Mouse (Mus musculus) midbrain, embryonic 11.5 days (tissue): Measurements from ENCODE around the gene Zfp84. TPM values are rescaled to one million over a fixed set of nuclear protein-coding genes. Genes with fewer than 3 reads are reported as not detected.

Experiments
- ATAC-seq: fragments of 200-750 bp; cut with Nextera tagmentation; 2 replicates; pipeline ENCODE4 v1.8.0; 2017; ENCODE audit warnings: moderate TSS enrichment, moderate library complexity; ENCODE audit not compliant: low FRiP score
- DNase-seq: peaks from one replicate; pipeline ENCODE4 v3.0.0; 2015; ENCODE audit warnings: low spot score; ENCODE audit errors: missing footprints
- H3K27ac ChIP-seq: fragments of 300-500 bp; sonication (generic); 2 replicates; pipeline ENCODE4 v1.5.1; 2014; ENCODE audit warnings: low read depth, low read length
- H3K27me3 ChIP-seq: fragments of 300-500 bp; sonication (generic); 2 replicates; pipeline ENCODE4 v1.6.1; 2014; ENCODE audit warnings: mild to moderate bottlenecking, low read length, moderate library complexity, mixed read lengths; ENCODE audit not compliant: control insufficient read depth, insufficient read depth
- H3K36me3 ChIP-seq: fragments of 300-500 bp; sonication (generic); 2 replicates; pipeline ENCODE4 v1.6.1; 2014; ENCODE audit warnings: mild to moderate bottlenecking, low read length, moderate library complexity, mixed read lengths; ENCODE audit not compliant: control insufficient read depth, insufficient read depth
- H3K4me1 ChIP-seq: fragments of 300-500 bp; sonication (generic); 2 replicates; pipeline ENCODE4 v1.6.1; 2014; ENCODE audit warnings: low read length; ENCODE audit not compliant: control insufficient read depth, insufficient read depth
- H3K4me2 ChIP-seq: fragments of 300-500 bp; sonication (generic); 2 replicates; pipeline ENCODE4 v1.6.1; 2014; ENCODE audit warnings: mild to moderate bottlenecking, moderate library complexity
- H3K4me3 ChIP-seq: fragments of 300-500 bp; sonication (generic); 2 replicates; pipeline ENCODE4 v1.5.1; 2014; ENCODE audit warnings: low read depth, low read length
- H3K9ac ChIP-seq: fragments of 300-500 bp; sonication (generic); 2 replicates; pipeline ENCODE4 v1.6.1; 2014; ENCODE audit warnings: low read length
- H3K9me3 ChIP-seq: fragments of 300-500 bp; sonication (generic); 2 replicates; pipeline ENCODE4 v1.6.1; 2016; ENCODE audit warnings: low read length; ENCODE audit not compliant: control insufficient read depth
- WGBS: fragments of 180-500 bp; shearing (Covaris S2); extraction: QIAGEN DNeasy Blood & Tissue Kit; methylation state at CpG from one replicate; pipeline ENCODE4 v1.1.7; 2014; 5-methylcytosine and 5-hydroxymethylcytosine counted together
- polyA plus RNA-seq: library from polyadenylated mRNA; unstranded; fragments of >200 nt; fragmentation: Nextera tagmentation; extraction: Ambion mirVana; gene quantifications from 2 replicates; pipeline ENCODE4 v1.2.1, GENCODE M21; 2014

The Zfp84 gene
- polyA plus RNA-seq, 1 experiment from 2014 or later = 19.3 TPM

GRCm38 (mm10) chr7:29768980-29769379 lies 628 bp downstream of the Zfp84 start:
- Histone ChIP-seq H3K27ac (no peak overlapping the region), H3K4me1 (peaks cover 8% of the 10 kb centered on the region), H3K4me3 (peak overlapping the region; percentile 61), H3K27me3 (no peaks in the 10 kb centered on the region), H3K9me3 (no peaks in the 10 kb centered on the region), H3K4me2 (peak overlapping the region; percentile 72), H3K9ac (peak overlapping the region; percentile 63), H3K36me3 (no peaks in the 10 kb centered on the region)
- peak; percentile 81 for DNase-seq
- 9% methylated on average over 10 of the region's 10 CpGs for WGBS
- ATAC-seq = no peak

GRCm38 (mm10) chr7:29773503-29773902 lies 5.2 kb downstream of the Zfp84 start:
- Histone ChIP-seq H3K27ac (no peak overlapping the region), H3K9me3 (no peaks in the 10 kb centered on the region), H3K27me3 (no peaks in the 10 kb centered on the region), H3K4me3 (no peak overlapping the region), H3K4me2 (no peak overlapping the region), H3K36me3 (peaks cover 29% of the 10 kb centered on the region), H3K4me1 (peaks cover 6% of the 10 kb centered on the region), H3K9ac (no peak overlapping the region)
- ATAC-seq (no peak), DNase-seq (no peak)
- 94% methylated on average over 7 of the region's 7 CpGs for WGBS

GRCm38 (mm10) chr7:29774371-29774770 lies 6.0 kb downstream of the Zfp84 start:
- no peak overlapping the region for H3K4me2 ChIP-seq
- DNase-seq (no peak), ATAC-seq (no peak)
- no peak overlapping the region for H3K4me3 ChIP-seq
- no peaks in the 10 kb centered on the region for H3K27me3 ChIP-seq
- no peaks in the 10 kb centered on the region for H3K9me3 ChIP-seq
- H3K27ac ChIP-seq = no peak overlapping the region
- peaks cover 29% of the 10 kb centered on the region for H3K36me3 ChIP-seq
- 94% methylated on average over 3 of the region's 3 CpGs for WGBS
- no peak overlapping the region for H3K9ac ChIP-seq
- H3K4me1 ChIP-seq = peaks cover 2% of the 10 kb centered on the region

GRCm38 (mm10) chr7:29776568-29776967 lies 8.2 kb downstream of the Zfp84 start:
- Histone ChIP-seq H3K4me1 (no peaks in the 10 kb centered on the region), H3K4me3 (no peak overlapping the region), H3K4me2 (no peak overlapping the region), H3K9me3 (no peaks in the 10 kb centered on the region), H3K36me3 (peaks cover 29% of the 10 kb centered on the region), H3K9ac (no peak overlapping the region), H3K27me3 (no peaks in the 10 kb centered on the region), H3K27ac (no peak overlapping the region)
- DNase-seq (no peak), ATAC-seq (no peak)
- 96% methylated on average over 19 of the region's 19 CpGs for WGBS

GRCm38 (mm10) chr7:29777372-29777771 lies 9.0 kb downstream of the Zfp84 start:
- Histone ChIP-seq H3K9ac (no peak overlapping the region), H3K27ac (no peak overlapping the region), H3K9me3 (no peaks in the 10 kb centered on the region), H3K4me3 (no peak overlapping the region), H3K36me3 (peaks cover 29% of the 10 kb centered on the region), H3K4me1 (no peaks in the 10 kb centered on the region), H3K4me2 (no peak overlapping the region), H3K27me3 (no peaks in the 10 kb centered on the region)
- WGBS = 96% methylated on average over 10 of the region's 10 CpGs
- DNase-seq (no peak), ATAC-seq (no peak)

GRCm38 (mm10) chr7:29783871-29784551 lies 15.7 kb downstream of the Zfp84 start, which contains the start of gene Zfp30:
Gene Zfp30 (plus strand): TSS chr7:29783998.
- Histone ChIP-seq H3K9ac (peak within 1 kb of the TSS; percentile 94), H3K4me3 (peak within 1 kb of the TSS; percentile 79), H3K36me3 (no peaks in the 10 kb centered on the region), H3K4me1 (peaks cover 11% of the 10 kb centered on the region), H3K9me3 (no peaks in the 10 kb centered on the region), H3K27ac (peak within 1 kb of the TSS; percentile 83), H3K4me2 (peak within 1 kb of the TSS; percentile 82), H3K27me3 (no peaks in the 10 kb centered on the region)
- peak; percentile 98 for DNase-seq
- peak; percentile 96 for ATAC-seq
- whole genome bisulfite sequencing = under 1% methylated on average over 45 of the region's 45 CpGs

- DNase-seq = no peak
- H3K27ac ChIP-seq = no peak overlapping the region
- ATAC-seq = no peak
- H3K4me1 ChIP-seq = peaks cover 11% of the 10 kb centered on the region
- whole genome bisulfite sequencing = 64% methylated on average over 8 of the region's 8 CpGs
- no peaks in the 10 kb centered on the region for H3K27me3 ChIP-seq
- no peaks in the 10 kb centered on the region for H3K9me3 ChIP-seq
- H3K4me3 ChIP-seq = peak overlapping the region; percentile 79
- peak overlapping the region; percentile 82 for H3K4me2 ChIP-seq
- H3K9ac ChIP-seq = peak overlapping the region; percentile 49
- H3K36me3 ChIP-seq = peaks cover 8% of the 10 kb centered on the region; the same call in 1 of the 2 replicates
Observed at GRCm38 (mm10) chr7:29785023-29785422, 16.7 kb downstream of the Zfp84 start.

- Histone ChIP-seq H3K36me3 (peaks cover 8% of the 10 kb centered on the region; the same call in 1 of the 2 replicates), H3K9me3 (no peaks in the 10 kb centered on the region), H3K27me3 (no peaks in the 10 kb centered on the region), H3K27ac (no peak overlapping the region), H3K9ac (no peak overlapping the region; the same call in 1 of the 2 replicates), H3K4me2 (peak overlapping the region; percentile 82), H3K4me1 (peaks cover 11% of the 10 kb centered on the region), H3K4me3 (peak overlapping the region; percentile 79)
- WGBS = 80% methylated on average over 5 of the region's 5 CpGs
- DNase-seq (no peak), ATAC-seq (no peak)
Observed at GRCm38 (mm10) chr7:29785888-29786287, 17.5 kb downstream of the Zfp84 start.

- H3K4me2 ChIP-seq = no peak overlapping the region
- H3K36me3 ChIP-seq = peaks cover 25% of the 10 kb centered on the region
- H3K27me3 ChIP-seq = no peaks in the 10 kb centered on the region; the same call in 1 of the 2 replicates
- H3K9me3 ChIP-seq = no peaks in the 10 kb centered on the region
- WGBS = 29% methylated on average over 27 of the region's 27 CpGs
- no peak overlapping the region for H3K9ac ChIP-seq
- H3K4me3 ChIP-seq = no peak overlapping the region
- DNase-seq (no peak), ATAC-seq (no peak)
- no peaks in the 10 kb centered on the region for H3K4me1 ChIP-seq
- no peak overlapping the region for H3K27ac ChIP-seq
Observed at GRCm38 (mm10) chr7:29792906-29793305, 24.6 kb downstream of the Zfp84 start.
